Mouse (Mus musculus) central nervous system, embryonic 18 days (tissue): Measurements from ENCODE around the gene Olfr351. TPM values are rescaled to one million over a fixed set of nuclear protein-coding genes. Genes with fewer than 3 reads are reported as not detected.

Experiments used
- polyA plus RNA-seq: library from polyadenylated mRNA; depleted of rRNA; stranded (reverse); fragments of >200 nt; gene quantifications from 2 replicates; pipeline ENCODE4 v1.2.3, GENCODE M21; 2012; rRNA removed

Olfr351 gene
- not detected in 2 replicates for polyA plus RNA-seq

DNA sequence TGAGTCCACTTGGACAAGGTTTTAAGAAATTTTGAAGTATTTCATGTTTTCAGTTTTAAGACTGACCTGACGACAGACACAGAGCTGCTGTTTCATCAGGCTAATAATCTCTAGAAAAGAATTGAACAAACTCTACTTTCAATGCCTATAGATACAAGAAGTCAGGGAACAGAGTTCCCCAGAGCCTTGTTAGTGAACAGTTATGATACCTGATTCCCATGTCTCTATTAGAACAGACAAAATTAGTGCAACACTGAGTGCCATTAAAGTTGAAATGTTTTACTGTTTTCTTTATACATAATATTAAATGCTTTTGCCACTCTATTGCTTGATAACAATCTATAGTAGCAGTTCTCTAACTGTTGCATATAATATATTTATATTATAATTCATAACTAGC, at the start of gene Olfr351:
Gene Olfr351 (minus strand): TSS at position 101 of the 400 bp plus-strand sequence.

DNA sequence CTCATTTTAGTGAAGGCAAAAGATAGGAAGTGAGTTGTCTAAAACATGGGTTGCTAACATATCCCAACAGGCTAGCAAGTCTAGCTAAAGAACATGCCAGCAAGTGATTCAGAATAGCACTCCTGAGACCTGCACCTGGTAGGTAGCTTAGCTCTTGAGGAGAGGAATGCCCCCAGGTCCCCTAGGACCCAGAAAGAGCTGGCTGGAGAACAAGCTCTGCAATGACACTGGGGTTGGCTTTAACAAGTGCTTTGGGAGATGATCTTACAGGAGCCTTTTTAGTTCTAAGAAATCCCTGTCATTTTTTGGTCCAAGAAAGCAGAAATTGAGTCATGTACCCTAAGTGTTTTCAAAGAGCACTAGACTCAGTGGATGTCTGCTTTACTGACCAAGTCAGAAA, 42.9 kb upstream of the Olfr351 start, which contains the start of gene Olfr354:
Gene Olfr354 (plus strand): TSS at position 301 of the 400 bp plus-strand sequence.

DNA sequence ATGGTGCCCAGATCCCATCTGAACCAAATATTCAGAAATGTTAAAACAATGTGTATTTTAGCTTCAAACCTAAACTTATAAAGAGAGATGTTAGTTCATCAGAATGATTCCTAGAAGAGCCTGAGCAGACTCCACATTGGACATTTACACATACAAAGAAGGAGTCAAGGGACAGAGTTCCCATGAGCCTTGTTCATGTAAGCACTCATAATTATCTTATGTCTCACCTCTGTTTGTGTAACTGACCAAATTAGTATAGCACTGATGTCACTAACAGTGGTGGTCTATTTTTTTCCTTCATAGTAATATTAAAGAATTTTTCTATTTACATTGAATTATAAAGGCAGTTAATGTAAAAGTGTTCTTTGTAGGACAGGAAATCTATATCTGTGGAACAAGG, 30.4 kb upstream of the Olfr351 start, which contains the start of gene Olfr353:
Gene Olfr353 (minus strand): TSS at position 101 of the 400 bp plus-strand sequence.

DNA sequence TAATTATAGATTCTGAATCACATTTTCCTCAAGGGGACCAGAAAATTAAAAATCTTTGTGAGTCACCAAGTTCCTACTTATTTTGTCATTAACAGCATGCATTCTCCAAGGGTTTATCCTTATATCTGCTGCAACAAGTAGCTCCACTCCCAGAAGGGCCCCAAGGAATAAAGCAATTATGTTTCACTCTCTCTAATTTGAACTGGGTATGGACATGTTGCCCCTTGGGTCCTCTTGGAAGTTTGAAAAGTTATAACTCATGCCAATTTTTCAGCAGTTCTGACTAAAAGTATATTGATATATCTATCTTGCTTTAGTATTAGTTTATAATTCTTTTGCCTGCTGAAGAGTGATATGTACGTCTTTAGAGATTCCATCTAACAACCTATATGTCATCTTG, 5.7 kb upstream of the Olfr351 start, which contains the start of gene Olfr352:
Gene Olfr352 (plus strand): TSS at position 301 of the 400 bp plus-strand sequence.

GRCm38 (mm10) chr2:36846010-36846409, 16.4 kb downstream of the Olfr351 start, which contains the start of gene Olfr350:
Gene Olfr350, plus strand, starts transcription at chr2:36846310.

DNA sequence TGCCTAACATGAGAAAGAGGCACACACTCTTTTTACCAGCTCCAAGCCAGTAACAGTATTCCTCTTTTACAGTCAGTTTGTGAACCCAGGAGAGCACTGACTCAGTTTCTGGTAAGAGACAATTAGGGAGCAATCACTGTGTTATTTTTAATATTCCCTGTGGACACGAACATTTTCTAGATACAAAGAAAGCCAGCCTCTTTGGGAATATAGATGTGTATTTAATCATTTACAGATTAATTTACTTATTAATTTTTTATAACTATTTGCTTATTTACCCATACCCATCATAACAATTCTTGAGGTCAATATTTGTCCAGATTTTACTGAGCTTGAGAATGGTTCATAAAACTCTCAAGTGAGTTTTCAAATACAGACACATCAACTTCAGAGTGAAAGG, 45.5 kb downstream of the Olfr351 start, which contains the start of gene Olfr3:
Gene Olfr3 (minus strand): TSS at position 101 of the 400 bp plus-strand sequence.

Other genes with a start within 250 kb of the Olfr351 start
- gene Olfr345, start 222.6 kb downstream of the Olfr351 start, polyA plus RNA-seq: not detected in 2 replicates
- not detected in 2 replicates for gene Olfr346, start 176.9 kb downstream of the Olfr351 start, polyA plus RNA-seq
- gene Olfr347, start 130.8 kb downstream of the Olfr351 start, polyA plus RNA-seq: not detected in 2 replicates
- gene Olfr348, start 78.4 kb downstream of the Olfr351 start, polyA plus RNA-seq: not detected in 2 replicates
- gene Olfr50, start 72.1 kb downstream of the Olfr351 start, polyA plus RNA-seq: not detected in 2 replicates
- gene Olfr3, start 45.6 kb downstream of the Olfr351 start, polyA plus RNA-seq: not detected in 2 replicates
- gene Olfr350, start 16.4 kb downstream of the Olfr351 start, polyA plus RNA-seq: not detected in 2 replicates
- gene Olfr352, start 5.8 kb upstream of the Olfr351 start, polyA plus RNA-seq: not detected in 2 replicates
- not detected in 2 replicates for gene Olfr353, start 30.3 kb upstream of the Olfr351 start, polyA plus RNA-seq
- gene Olfr354, start 43.0 kb upstream of the Olfr351 start, polyA plus RNA-seq: not detected in 2 replicates
- gene Olfr355, start 66.2 kb upstream of the Olfr351 start, polyA plus RNA-seq: not detected in 2 replicates
- not detected in 2 replicates for gene Olfr356, start 74.5 kb upstream of the Olfr351 start, polyA plus RNA-seq
- gene Olfr357, start 131.2 kb upstream of the Olfr351 start, polyA plus RNA-seq: not detected in 2 replicates
- not detected in 2 replicates for gene Olfr358, start 146.7 kb upstream of the Olfr351 start, polyA plus RNA-seq
- not detected in 2 replicates for gene Olfr360, start 203.1 kb upstream of the Olfr351 start, polyA plus RNA-seq
- not detected in 2 replicates for gene Olfr361, start 226.6 kb upstream of the Olfr351 start, polyA plus RNA-seq